Mouse (Mus musculus): ENCODE measurements around the gene Foxp1. TPM values are rescaled to one million over a fixed set of nuclear protein-coding genes. Genes with fewer than 3 reads are reported as not detected.

The Foxp1 gene
- total RNA-seq, 2 experiments from 2014 or later: 14.7 to 34.4 TPM

DNA sequence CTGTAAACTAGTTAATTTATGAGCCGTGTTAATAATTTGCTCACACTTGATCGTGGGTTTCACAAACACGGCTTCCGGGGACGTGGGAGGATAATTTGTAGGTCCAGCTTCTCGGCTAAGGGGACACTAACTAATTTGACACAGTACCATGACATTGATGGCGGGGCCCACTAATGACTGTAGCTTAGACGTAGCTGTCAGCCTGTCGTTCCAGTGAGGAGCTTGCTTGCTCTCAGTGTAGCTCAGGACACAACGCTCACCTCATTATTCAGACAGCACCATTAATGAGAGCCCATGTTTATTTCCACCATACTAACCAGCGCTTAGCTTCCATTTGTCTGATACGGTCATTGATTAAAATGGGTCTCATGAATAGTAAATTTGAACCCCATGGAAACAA, 212.0 kb downstream of the Foxp1 start:
- no peak for ATAC-seq (replicated peaks; ENCODE audit: low FRiP score, poor library complexity, severe bottlenecking)

DNA sequence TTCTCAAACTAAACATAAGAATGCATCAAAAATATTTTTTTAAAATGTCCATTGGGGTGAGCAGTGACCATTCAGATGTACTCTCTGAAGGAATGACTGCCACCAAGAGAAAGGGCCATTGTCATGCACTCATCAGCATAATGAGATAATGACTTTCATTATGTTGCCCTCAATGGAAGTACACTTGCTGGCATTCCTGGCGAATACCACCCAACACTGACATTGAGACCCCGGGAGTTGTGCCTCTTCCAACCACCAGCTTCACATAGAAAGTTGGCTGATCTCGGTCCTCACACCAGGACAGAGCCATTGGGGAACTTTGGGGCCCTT, 212.4 kb downstream of the Foxp1 start:
- no peak for ATAC-seq (replicated peaks; ENCODE audit: low FRiP score, poor library complexity, severe bottlenecking)

DNA sequence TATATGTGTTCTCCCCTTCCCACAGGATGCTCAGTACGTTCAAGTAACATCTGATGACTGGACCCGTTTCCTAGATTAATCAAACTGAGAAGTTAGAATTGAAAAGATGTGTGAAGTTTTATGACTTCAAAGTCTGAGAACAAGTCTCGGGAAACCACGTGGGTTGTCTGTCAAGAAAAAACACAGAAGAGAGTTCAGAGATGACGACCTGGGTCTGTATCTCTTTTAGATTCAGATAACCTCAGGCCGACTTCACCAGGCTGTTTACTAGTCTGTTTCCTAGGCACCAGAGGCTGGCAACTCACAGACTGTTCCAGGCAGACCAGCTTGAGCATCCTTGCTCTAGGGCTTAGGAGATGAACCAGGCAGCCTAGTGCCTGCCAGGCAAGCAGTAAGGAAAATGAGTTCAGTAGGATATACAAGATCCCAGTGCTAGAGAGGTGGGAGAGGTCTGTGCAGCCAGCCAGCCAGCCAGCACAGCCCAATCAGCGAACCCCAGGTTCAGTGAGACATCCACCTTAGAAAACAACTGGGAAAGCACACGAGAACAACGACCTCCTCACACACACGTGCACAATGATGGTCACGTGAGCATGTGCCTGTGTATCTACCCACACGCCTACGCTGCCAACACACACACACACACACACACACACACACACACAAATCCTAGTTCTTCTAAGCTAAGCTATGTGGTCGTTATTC, 212.9 kb downstream of the Foxp1 start:
- no peak for ATAC-seq (replicated peaks; ENCODE audit: low FRiP score, poor library complexity, severe bottlenecking)

DNA sequence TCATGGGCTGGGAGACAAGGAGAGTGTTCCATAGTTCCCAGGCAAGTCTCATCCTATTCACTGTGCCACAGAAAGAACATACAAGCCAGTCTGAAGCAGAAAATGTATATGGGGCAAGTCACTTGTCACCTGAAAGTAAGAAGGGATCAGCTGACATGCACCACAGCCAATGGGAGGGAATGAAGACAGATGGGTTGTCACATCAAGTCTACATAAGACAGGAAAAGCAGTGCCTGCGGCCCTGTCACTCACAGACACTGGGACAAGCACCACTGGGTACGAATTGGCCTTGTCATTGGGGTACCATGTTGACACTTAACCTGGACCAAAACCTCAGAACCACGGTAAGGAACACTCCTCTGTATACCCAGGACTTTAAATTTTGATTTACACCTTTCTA, 216.8 kb downstream of the Foxp1 start:
- no peak for ATAC-seq (replicated peaks; ENCODE audit: low FRiP score, poor library complexity, severe bottlenecking)

DNA sequence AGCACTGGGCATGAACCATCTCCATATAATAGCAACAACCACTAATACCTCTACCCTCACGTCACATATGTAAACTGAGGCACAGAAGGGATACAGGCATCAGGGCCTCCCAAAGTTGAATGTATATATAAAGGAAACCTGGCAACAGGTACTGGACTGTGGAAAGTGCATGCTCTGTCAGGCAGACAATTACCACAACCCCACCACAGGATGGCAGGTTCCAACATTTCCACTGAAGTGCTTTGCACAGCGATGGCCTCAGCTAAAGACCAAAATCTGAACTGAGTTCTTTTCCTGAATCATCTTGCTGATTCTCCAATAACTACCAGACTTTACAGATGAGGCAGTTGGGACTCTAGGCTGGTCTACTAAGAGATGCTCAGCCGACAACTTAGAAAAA, 217.3 kb downstream of the Foxp1 start:
- ATAC-seq (replicated peaks; ENCODE audit: low FRiP score, poor library complexity, severe bottlenecking): no peak

DNA sequence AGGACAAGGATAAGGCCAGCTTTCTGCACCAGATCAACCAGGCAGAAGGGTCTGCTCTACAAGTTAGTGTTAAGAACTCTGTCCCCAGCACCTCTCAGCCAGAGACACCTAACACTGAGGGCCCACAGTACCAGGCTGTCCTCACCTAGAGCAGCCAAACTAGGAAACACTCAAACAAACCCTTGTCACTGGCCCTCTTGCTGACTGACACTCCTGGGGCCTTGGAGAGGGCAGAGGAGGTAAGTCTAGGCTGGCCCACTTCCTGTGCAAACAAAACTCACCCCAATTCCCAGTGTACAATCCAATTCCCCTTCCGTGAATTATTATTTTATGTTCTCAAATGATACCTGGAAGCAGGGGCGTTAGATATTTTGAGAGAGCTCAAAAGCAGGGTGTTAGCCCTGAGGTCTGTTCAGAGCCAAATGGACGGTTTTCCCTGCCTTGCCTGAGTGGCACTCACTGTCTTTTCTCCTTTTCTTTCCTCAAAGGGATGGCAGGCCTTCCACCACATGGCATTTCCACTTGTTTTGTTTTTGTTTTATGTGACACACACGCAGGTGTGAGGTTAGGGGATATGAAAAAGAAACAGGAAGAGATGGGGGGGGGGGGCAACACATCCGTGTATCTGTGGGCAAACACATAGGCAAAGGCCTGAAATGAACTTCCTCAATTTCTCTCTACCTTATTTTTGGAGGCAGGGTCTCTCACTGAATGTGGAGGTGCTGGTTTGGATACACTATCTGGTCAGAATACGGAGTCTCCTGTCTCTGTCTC, 219.7 kb downstream of the Foxp1 start:
- no peak for ATAC-seq (replicated peaks; ENCODE audit: low FRiP score, poor library complexity, severe bottlenecking)

DNA sequence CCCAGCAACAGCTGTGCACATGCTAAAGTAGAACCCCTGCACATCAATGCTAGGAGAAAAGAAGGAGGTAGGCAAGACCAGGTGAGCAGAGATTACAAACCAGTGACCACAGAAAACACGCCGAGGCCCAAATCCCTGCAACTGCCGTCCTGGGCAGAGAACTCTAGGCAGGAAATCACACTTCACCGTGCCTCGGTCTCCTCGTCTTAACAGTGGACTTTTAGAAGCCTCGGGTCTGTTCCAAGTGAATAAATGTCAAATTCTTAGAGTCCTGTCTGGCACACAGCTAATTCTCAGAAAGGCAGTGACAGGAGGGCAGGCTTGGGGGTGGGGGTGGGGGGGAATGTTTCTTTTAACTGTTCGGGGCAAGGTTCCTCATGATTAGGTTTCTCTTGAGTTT, 220.6 kb downstream of the Foxp1 start:
- no peak for ATAC-seq (replicated peaks; ENCODE audit: low FRiP score, poor library complexity, severe bottlenecking)

DNA sequence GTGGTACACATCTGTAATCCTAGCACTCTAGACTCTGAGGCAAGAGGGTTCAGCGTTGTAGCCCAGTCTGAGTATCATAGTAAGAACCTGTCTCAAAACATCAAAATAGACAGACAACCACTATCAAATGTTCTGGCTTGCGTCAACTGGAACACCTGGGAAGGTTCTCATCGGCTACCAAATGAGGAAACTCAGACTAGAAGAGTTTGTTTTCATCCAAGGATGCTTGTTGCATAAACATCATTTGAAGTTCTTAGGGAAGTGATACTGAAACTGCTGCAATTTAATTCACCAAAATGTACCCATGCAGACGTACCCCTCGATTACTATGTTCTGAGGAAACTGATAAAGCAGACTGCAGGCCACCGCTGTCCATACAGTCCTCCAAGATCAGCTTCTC, 222.3 kb downstream of the Foxp1 start:
- ATAC-seq (replicated peaks; ENCODE audit: low FRiP score, poor library complexity, severe bottlenecking): no peak

DNA sequence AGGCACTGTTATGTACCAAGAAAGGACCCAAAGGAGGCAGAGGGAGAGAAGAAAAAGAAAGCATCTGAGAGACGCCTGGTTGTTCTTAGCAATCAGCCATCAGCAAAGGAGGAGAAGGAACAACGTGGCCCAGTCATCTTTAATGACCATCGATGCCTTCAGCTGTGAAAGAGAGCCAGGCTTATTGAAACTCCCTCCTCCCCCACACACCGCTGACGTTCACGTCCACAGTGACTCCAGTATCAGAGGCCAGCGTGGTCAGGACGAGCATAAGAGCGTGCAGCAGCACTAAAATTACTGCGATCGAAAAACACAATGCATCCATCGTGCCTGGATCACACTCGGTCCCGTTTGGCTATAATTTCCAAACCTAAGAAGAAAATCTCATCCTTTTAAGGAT, 223.3 kb downstream of the Foxp1 start:
- no peak for ATAC-seq (replicated peaks; ENCODE audit: low FRiP score, poor library complexity, severe bottlenecking)

DNA sequence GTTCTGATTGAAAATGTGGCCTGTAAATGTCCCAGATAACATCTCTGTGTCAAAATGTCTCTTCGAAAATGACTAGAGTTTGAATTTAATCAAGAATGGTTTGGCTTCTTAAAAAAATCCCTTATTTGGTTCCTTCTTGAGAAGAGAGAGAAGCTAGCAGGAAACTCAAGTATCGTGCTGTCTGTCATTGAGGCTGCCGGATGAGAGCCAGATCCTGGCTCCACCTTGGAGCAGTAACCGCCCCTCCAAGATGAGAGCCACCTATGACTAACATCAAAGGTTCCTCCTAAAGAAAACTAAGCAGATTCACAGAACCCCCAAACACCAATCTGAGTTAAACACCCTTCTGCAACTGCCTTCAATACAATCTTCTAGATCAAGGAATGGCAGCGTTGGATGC, 225.0 kb downstream of the Foxp1 start:
- ATAC-seq (replicated peaks; ENCODE audit: low FRiP score, poor library complexity, severe bottlenecking): no peak

DNA sequence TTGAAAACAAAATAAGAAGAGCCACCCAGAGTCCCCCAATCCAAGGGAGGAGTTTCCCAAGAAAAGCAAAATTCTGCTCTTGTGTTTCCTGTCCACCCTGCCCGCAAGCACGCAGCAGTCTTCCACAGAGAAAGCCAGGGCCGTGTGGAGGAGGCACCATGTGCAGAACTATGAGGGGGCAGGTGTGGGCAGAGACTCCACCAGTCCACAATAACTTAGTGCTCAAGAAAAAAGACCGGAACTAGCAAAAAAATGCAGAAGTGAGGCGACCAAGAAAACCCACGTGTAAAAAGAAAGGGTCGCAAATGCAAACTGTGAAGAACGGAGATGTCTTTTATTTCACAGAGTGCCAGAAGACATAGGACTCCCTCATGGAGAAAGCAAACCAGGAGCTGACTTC, 227.0 kb downstream of the Foxp1 start:
- no peak for ATAC-seq (replicated peaks; ENCODE audit: low FRiP score, poor library complexity, severe bottlenecking)

DNA sequence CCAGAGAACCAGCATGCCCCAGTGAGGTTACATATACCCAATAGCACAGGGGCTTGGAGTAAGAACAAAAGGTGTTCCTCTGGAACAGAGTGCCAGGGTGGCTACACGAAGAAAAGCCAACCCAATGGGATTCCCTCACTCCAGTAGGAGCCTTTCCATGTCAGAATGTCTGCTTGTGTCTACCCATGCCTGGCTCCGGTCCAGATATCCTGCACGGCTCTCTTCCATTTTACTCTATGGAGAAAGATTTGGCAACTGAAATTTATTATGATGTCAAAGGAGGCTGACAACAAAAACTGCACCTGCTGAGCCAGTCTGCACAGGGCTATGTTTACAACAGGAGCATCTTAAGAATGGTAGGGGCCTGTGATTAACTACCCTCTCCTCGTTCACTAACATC, 233.3 kb downstream of the Foxp1 start:
- ATAC-seq (replicated peaks; ENCODE audit: low FRiP score, poor library complexity, severe bottlenecking): no peak

DNA sequence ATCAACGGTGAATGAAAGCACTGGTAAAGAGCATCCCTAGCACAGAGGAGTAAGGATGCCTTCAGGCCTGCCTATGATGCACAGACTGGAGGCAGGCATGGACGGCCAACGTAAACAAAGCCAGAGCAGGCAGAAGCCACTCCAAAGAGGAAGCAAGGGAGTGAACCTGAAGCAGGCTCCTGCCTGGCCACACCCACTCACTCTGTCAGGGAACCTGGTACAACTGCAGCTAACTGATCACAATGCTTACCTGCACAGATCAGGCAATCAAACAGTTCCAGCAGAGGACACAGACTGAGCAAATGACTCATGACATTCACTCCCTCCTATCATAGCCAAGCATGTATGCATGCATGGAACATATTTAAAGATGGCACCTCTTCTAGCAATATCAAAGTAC, 237.5 kb downstream of the Foxp1 start:
- ATAC-seq (replicated peaks; ENCODE audit: low FRiP score, poor library complexity, severe bottlenecking): no peak

DNA sequence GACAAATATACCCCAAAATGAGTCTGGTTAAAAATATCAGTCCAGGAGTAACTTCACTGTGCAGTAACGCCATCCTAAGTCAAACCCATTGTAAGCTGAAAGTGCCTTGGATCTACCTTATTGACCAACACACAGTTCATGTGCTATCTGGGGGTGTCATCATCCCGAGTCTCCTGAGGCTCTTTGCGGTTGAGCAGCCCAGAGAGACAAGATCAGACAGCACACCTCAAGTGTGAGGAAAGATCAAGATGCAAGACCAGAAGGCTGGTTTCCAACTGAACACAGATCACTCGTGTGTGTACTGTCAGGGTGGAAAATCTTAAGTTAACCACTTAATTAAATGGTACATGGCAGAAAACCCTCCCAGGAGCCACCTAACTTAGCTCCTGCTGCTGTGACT, 238.5 kb downstream of the Foxp1 start:
- no peak for ATAC-seq (replicated peaks; ENCODE audit: low FRiP score, poor library complexity, severe bottlenecking)

DNA sequence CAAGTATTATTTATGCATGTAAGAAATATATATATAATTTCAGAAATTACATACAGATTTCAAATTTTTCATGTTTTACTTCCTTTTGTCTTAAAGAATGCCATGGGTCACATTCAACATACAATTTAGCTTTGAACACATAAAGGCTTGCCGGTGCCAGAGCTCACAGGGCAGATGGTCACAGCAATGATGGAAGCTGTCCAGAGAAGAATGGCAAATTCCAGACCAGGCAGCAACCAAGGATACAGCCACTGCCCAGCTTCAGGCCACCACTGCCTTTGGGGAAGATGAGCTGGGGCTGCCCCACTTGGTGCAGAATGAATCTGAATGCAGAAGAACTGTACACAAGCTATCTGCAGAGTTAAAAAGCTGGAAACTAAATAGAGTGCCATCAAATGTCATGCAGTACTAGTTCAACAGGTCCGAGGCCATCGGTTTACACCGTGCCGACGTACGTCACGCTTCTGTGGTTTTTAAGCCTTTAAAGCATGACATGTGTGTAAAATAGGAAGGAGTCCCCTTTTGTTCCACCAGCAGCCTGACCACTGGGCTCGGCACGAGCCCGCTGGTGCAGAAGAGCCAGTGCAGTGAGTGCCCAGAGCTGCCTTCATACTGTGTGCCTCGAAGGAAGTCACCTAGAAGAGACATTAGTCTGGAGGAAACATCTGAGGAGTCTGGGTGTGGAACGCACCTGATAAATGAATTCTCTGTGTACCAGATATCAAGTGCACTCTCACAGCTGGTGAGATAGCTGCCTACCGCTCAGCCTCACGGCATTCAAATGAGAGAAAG, 239.5 kb downstream of the Foxp1 start:
- no peak for ATAC-seq (replicated peaks; ENCODE audit: low FRiP score, poor library complexity, severe bottlenecking)

DNA sequence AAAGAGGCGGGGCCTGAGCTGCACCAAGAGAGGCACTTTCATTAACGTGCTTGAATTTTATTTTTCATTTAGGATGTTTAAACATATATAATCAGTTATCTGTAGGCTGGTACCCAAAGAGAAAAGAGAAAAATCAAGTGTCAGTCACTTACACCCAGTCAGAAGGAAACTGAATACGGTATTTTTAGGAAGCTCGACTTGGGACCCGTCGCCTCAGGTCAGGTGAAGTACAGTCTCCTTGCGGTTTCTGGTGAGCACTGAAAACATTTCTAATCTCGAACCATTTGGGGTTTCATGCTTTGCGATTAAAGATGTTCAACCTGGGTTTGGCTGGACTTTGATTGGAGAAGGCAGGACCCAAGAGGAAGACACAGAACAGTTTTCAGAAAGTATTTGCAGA, 241.1 kb downstream of the Foxp1 start:
- no peak for ATAC-seq (replicated peaks; ENCODE audit: low FRiP score, poor library complexity, severe bottlenecking)

DNA sequence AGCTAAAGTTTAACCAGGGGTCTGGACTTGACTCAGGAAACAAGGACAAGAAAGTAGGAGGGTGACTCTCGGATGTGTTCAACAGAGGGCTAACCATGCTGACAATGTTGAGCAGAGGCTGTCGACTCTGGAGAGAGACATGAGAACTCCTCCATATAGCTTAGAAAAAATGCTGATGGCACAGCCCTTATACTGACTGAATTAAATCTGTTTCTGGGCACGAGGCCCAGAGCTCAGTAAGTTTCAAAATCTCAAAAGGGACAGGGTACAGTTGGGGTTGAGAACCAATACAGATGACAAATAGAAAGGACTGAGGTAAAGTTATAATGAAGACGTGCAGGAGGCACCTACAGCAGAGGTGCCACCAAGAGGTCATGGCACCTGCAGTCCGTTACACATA, 241.9 kb downstream of the Foxp1 start:
- ATAC-seq (replicated peaks; ENCODE audit: low FRiP score, poor library complexity, severe bottlenecking): no peak

DNA sequence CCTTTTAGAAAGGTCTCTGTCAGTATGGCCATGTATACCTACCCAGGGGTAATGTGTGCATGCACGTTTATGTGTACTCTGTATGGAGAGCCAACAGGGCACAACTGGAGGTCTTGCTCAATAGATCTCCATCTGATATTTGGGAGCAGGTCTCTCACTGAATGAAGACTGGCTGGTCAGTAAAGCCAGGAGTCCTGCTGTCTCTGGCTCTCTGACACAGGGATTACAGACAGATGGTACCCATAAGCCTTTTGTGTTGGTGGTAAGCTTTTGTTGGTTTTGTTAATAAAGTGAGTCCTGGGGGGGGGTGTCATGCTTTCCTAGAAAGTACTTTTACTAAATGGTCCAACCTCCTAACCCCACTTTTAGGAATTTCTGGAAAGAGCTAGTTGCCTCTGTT, 245.3 kb downstream of the Foxp1 start:
- ATAC-seq (replicated peaks; ENCODE audit: low FRiP score, poor library complexity, severe bottlenecking): no peak

DNA sequence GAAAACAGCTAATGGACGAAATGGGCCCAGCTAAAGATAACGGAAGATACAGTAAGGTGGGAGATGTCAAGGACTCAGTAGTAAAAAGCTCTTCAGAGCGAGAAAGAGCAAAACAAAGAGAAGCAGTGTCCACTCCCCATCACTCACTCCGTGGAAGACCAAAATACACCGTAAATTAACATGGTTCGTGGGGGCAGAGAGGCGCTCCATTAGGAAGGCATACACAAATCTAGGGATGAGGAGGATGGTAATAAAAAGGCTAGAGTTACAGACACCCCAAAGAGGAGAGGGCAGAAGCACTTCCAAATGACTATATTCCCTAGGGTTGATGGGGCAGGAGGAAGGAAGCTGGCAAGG, 246.2 kb downstream of the Foxp1 start:
- ATAC-seq (replicated peaks; ENCODE audit: low FRiP score, poor library complexity, severe bottlenecking): no peak

DNA sequence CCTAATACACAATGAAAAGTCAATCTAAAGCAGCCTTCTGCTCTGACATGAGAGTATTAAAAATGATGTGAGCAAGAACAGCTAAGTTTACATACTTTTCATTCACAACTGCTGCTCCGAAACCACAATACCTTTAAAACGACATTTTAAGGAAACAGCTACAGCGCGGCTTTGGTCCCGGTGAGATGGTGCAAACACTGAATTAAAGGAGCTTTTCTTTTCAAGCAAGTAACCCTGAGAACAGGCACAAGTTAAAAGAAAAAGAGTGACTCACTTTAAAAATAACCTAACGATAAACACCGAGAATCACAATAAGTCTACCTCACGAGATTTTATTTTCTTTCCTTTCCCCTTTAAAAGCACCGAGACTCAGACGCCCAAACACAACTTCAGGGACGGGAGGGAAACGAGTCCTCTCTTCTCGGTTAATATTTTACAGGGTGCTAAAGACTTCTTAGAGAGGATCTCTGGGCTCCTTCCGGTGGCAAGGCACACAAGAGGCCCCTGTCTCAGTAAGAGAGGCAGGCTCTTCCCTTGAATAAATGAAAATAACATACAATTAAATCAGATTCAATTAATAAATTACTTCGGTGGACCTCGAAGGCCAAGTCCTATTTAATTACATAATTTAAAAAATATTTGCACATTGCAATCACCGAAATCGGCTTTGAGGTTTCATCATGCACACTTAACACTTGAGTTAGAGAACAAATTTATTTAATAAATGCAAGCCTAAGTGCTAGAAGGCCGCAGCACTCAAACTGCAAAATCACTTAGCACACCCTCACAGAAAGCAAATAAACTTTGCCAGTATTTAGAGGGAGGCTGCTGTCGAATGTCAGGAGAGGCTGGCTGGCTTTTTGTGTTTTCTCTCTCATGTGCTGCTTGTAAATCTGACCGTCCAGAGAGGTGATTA, 246.9 kb downstream of the Foxp1 start:
- no peak for ATAC-seq (replicated peaks; ENCODE audit: low FRiP score, poor library complexity, severe bottlenecking)
